Mouse (Mus musculus): ENCODE measurements around the gene Noc4l.

GRCm38 (mm10) chr5:110665486-110666121 is 12.4 kb upstream of the Noc4l start:
- no peak for TF ChIP-seq EP300 (IDR thresholded peaks at IDR 0.05; ENCODE audit: low read depth in 1 of 2, low read length in 2 of 2)
- TF ChIP-seq USF2 (IDR thresholded peaks at IDR 0.05; ENCODE audit: borderline replicate concordance in 1 of 2, insufficient read depth in 1 of 2, low read depth in 1 of 2, low read length in 2 of 2) = no peak
- no peak for TF ChIP-seq GATA1 (IDR thresholded peaks at IDR 0.05; ENCODE audit: low read depth, low read length)
- no peak for TF ChIP-seq CTCF (IDR thresholded peaks at IDR 0.05 in 2 of 3, conservative IDR thresholded peaks at IDR 0.05 in 1 of 3; ENCODE audit: control insufficient read depth in 1 of 3, insufficient read depth in 1 of 3, low read depth in 2 of 3, low read length in 3 of 3, poor library complexity in 1 of 3, severe bottlenecking in 1 of 3)
- no peak for TF ChIP-seq POLR2A (IDR thresholded peaks at IDR 0.05; ENCODE audit: control insufficient read depth in 1 of 2, insufficient read depth in 1 of 2, low read depth in 1 of 2, low read length in 2 of 2, poor library complexity in 1 of 2)
- no peak for TF ChIP-seq KAT2A (conservative IDR thresholded peaks at IDR 0.05; ENCODE audit: low read depth, low read length)
- TF ChIP-seq GABPA (IDR thresholded peaks at IDR 0.05; ENCODE audit: low read depth, low read length) = no peak
